Mouse (Mus musculus) ES-E14 (cell line): ENCODE measurements at regions not wholly inside any gene's neighbourhood (a gene's known extent, or its start where the extent isn't known, plus 50 kb on each side); places are given as distances from the start of the nearest gene placed in this dataset.

Source experiments
- MAFK ChIP-seq: IDR thresholded peaks from 2 replicates; pipeline ENCODE4 v1.6.1; 2014; ENCODE audit warnings: mild to moderate bottlenecking, low read depth, low read length, inconsistent platforms; ENCODE audit not compliant: insufficient read depth
- ZC3H11A ChIP-seq: IDR thresholded peaks from 2 replicates; pipeline ENCODE4 v1.6.1; 2012; ENCODE audit warnings: low read depth, mild to moderate bottlenecking, inconsistent platforms, low read length, borderline replicate concordance
- ZNF384 ChIP-seq: IDR thresholded peaks from 2 replicates; pipeline ENCODE4 v1.6.1; 2012; ENCODE audit warnings: low read depth, low read length, inconsistent platforms

GRCm38 (mm10) chr6:84493676-84494075 is 100.0 kb downstream of the Cyp26b1 start:
- no peak for TF ChIP-seq MAFK
- no peak for TF ChIP-seq ZC3H11A
- no peak for TF ChIP-seq ZNF384
